Mouse (Mus musculus): ENCODE results near the gene Gabpa.

Gene Gabpa

GRCm38 (mm10) chr16:84838576-84838975, 3.9 kb downstream of the Gabpa start:
- ATAC-seq (ENCODE audit: insufficient number of reproducible peaks, low FRiP score, low TSS enrichment), result no peak

- ATAC-seq (ENCODE audit: insufficient number of reproducible peaks, low FRiP score, low TSS enrichment), result no peak
Observed at GRCm38 (mm10) chr16:84853492-84853891, 18.8 kb downstream of the Gabpa start.

- ATAC-seq (ENCODE audit: insufficient number of reproducible peaks, low FRiP score, low TSS enrichment), result no peak
Observed at GRCm38 (mm10) chr16:84864656-84865055, 29.9 kb downstream of the Gabpa start.

GRCm38 (mm10) chr16:84873805-84874204, 39.1 kb downstream of the Gabpa start:
- no peak for ATAC-seq (ENCODE audit: insufficient number of reproducible peaks, low FRiP score, low TSS enrichment)

GRCm38 (mm10) chr16:84875012-84875717, 40.4 kb downstream of the Gabpa start:
- ATAC-seq (ENCODE audit: insufficient number of reproducible peaks, low FRiP score, low TSS enrichment), result 0 out of 2 replicates have a peak, but pooled peaks have one; percentile 54

GRCm38 (mm10) chr16:84875718-84876035, 41.0 kb downstream of the Gabpa start:
- ATAC-seq (ENCODE audit: insufficient number of reproducible peaks, low FRiP score, low TSS enrichment), result no peak

GRCm38 (mm10) chr16:84876082-84876481, 41.4 kb downstream of the Gabpa start:
- no peak for ATAC-seq (ENCODE audit: insufficient number of reproducible peaks, low FRiP score, low TSS enrichment)

- ATAC-seq (ENCODE audit: insufficient number of reproducible peaks, low FRiP score, low TSS enrichment), result 0 out of 2 replicates have a peak, but pooled peaks have one; percentile 59
Observed at GRCm38 (mm10) chr16:84879146-84879545, 44.4 kb downstream of the Gabpa start.

- no peak for ATAC-seq (ENCODE audit: insufficient number of reproducible peaks, low FRiP score, low TSS enrichment)
Observed at GRCm38 (mm10) chr16:84881168-84881567, 46.4 kb downstream of the Gabpa start.

GRCm38 (mm10) chr16:84881754-84882321, 47.1 kb downstream of the Gabpa start:
- no peak for ATAC-seq (ENCODE audit: insufficient number of reproducible peaks, low FRiP score, low TSS enrichment)

- ATAC-seq (ENCODE audit: insufficient number of reproducible peaks, low FRiP score, low TSS enrichment), result no peak
Observed at GRCm38 (mm10) chr16:84884572-84884971, 49.8 kb downstream of the Gabpa start.

GRCm38 (mm10) chr16:84902995-84903394, 68.3 kb downstream of the Gabpa start:
- no peak for ATAC-seq (ENCODE audit: insufficient number of reproducible peaks, low FRiP score, low TSS enrichment)

- ATAC-seq (ENCODE audit: insufficient number of reproducible peaks, low FRiP score, low TSS enrichment), result no peak
Observed at GRCm38 (mm10) chr16:84911477-84912165, 76.9 kb downstream of the Gabpa start.

Data from cerebellum, adult (tissue).